Mouse (Mus musculus) adrenal gland, postnatal 36 days (tissue): ENCODE measurements at regions not wholly inside any gene's neighbourhood (a gene's known extent, or its start where the extent isn't known, plus 50 kb on each side); places are given as distances from the start of the nearest gene placed in this dataset.
"Not testable (repeated sequence)": the region's sequence is repeated elsewhere in the genome, so short reads cannot be mapped to it uniquely, and the experiment has no call there.

Experiments
- DNase-seq, 2 experiments: peaks; one replicate each; pipeline ENCODE4 v3.0.0; 2021; ENCODE audit warnings: mixed read lengths in 1 of 2

GRCm38 (mm10) chr12:93151530-93151929 lies 1302.6 kb upstream of the Sel1l start:
- no peak for DNase-seq

GRCm38 (mm10) chr12:93142265-93142664 lies 1293.3 kb upstream of the Sel1l start:
- no peak for DNase-seq

- no peak for DNase-seq
Measured at GRCm38 (mm10) chr12:93136395-93136794, 1287.4 kb upstream of the Sel1l start.

GRCm38 (mm10) chr12:93122216-93122615 lies 1273.3 kb upstream of the Sel1l start:
- DNase-seq = no peak

- DNase-seq = no peak
Measured at GRCm38 (mm10) chr12:93088031-93088790, 1239.3 kb upstream of the Sel1l start.

- no peak for DNase-seq
Measured at GRCm38 (mm10) chr12:93063864-93064263, 1214.9 kb upstream of the Sel1l start.

GRCm38 (mm10) chr12:93019633-93020032 lies 1170.7 kb upstream of the Sel1l start:
- DNase-seq = no peak

- no peak for DNase-seq
Measured at GRCm38 (mm10) chr12:93011583-93011982, 1162.6 kb upstream of the Sel1l start.

- no peak for DNase-seq
Measured at GRCm38 (mm10) chr12:93006844-93007365, 1157.9 kb upstream of the Sel1l start.

- no peak for DNase-seq
Measured at GRCm38 (mm10) chr12:93003125-93003524, 1154.2 kb upstream of the Sel1l start.

- DNase-seq = no peak
Measured at GRCm38 (mm10) chr12:92975698-92976097, 1126.7 kb upstream of the Sel1l start.

GRCm38 (mm10) chr12:92944352-92944751 lies 1095.4 kb upstream of the Sel1l start:
- DNase-seq = no peak

GRCm38 (mm10) chr12:92927591-92927990 lies 1078.6 kb upstream of the Sel1l start:
- DNase-seq = no peak

GRCm38 (mm10) chr12:92926942-92927341 lies 1078.0 kb upstream of the Sel1l start:
- DNase-seq = no peak

GRCm38 (mm10) chr12:92919920-92920319 lies 1071.0 kb upstream of the Sel1l start:
- no peak for DNase-seq

GRCm38 (mm10) chr12:92916267-92916666 lies 1067.3 kb upstream of the Sel1l start:
- DNase-seq = no peak

- DNase-seq = no peak
Measured at GRCm38 (mm10) chr12:92915776-92916175, 1066.8 kb upstream of the Sel1l start.

GRCm38 (mm10) chr12:92915203-92915602 lies 1066.2 kb upstream of the Sel1l start:
- DNase-seq = no peak

GRCm38 (mm10) chr12:92904382-92904781 lies 1055.4 kb upstream of the Sel1l start:
- no peak for DNase-seq

- no peak for DNase-seq
Measured at GRCm38 (mm10) chr12:92892315-92892714, 1043.4 kb upstream of the Sel1l start.

GRCm38 (mm10) chr12:92891663-92892062 lies 1042.7 kb upstream of the Sel1l start:
- DNase-seq = not testable (repeated sequence)

- not testable (repeated sequence) for DNase-seq
Measured at GRCm38 (mm10) chr12:92891126-92891525, 1042.2 kb upstream of the Sel1l start.

GRCm38 (mm10) chr12:92887747-92888146 lies 1038.8 kb upstream of the Sel1l start:
- no peak for DNase-seq
